Mouse (Mus musculus) kidney, postnatal 10 days (tissue): ENCODE results near the gene Cers3.
A peak's percentile ranks its signal among the peaks of the same experiment; 100 is the strongest.

Experiments used
- DNase-seq: peaks from one replicate; pipeline ENCODE4 v3.0.0; 2021; ENCODE audit warnings: mixed read lengths

Gene Cers3

DNA sequence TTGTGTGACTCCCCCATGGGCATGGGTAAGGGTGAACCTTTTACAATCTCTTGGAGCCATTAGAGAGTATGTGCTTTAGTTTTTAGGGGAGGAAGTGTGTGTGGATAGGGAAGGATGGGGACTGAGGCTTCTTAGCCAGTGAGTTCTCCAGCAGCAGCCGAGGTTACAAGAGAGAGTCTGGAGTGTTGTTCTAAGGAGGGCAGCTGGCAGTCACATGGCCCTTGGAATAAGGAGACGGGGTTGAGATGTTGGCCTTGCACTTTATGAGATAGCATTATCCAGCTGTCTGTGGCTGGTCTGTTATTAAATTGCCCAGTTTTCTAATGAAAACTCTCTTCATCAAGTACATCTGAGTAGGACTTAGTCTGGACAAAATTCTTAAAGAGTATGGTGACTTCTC lies 100.5 kb downstream of the Cers3 start:
- no peak for DNase-seq

- no peak for DNase-seq
Observed at GRCm38 (mm10) chr7:66846582-66846981, 103.3 kb downstream of the Cers3 start.

- no peak for DNase-seq
Observed at GRCm38 (mm10) chr7:66847299-66847698, 104.0 kb downstream of the Cers3 start.

- DNase-seq = no peak
Observed at GRCm38 (mm10) chr7:66849316-66849715, 106.0 kb downstream of the Cers3 start.

DNA sequence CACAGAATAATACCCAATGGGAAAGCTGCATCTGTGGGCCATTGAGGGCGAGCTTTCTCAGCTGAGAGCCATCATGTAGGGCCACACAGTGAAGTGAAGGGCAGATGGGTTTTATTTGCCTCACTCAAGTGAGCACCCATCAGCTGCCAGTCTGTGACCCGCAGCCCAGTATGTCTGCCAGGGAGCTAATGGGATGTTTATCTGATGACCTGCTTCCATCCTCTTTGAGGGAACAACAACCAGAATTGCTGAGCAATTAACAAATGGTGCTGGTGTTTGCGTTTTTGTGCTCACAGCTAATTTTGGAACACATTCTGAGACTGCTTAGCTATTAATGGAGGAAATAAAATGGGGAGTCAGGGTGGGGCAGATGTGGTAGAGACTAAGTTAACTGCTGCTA lies 108.9 kb downstream of the Cers3 start:
- DNase-seq = no peak

DNA sequence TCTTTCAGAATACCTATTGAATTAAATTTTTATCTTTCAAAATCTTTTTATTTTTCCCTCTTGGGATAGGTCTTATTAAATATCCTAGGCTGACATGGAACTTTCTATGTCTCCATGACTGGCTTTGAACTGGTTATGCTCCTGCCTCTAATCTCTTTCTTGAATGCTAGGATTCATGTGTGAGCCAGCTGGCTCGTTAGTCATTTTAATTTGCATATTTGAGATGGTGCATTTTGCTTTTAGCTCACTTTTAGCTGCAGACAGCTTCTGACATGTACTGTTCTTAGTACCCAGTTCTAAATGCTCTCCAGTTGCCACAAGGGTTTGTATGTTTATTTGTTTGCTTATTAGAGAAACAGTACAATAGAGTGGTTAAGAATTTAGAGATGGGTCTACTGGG lies 114.3 kb downstream of the Cers3 start:
- DNase-seq = no peak

DNA sequence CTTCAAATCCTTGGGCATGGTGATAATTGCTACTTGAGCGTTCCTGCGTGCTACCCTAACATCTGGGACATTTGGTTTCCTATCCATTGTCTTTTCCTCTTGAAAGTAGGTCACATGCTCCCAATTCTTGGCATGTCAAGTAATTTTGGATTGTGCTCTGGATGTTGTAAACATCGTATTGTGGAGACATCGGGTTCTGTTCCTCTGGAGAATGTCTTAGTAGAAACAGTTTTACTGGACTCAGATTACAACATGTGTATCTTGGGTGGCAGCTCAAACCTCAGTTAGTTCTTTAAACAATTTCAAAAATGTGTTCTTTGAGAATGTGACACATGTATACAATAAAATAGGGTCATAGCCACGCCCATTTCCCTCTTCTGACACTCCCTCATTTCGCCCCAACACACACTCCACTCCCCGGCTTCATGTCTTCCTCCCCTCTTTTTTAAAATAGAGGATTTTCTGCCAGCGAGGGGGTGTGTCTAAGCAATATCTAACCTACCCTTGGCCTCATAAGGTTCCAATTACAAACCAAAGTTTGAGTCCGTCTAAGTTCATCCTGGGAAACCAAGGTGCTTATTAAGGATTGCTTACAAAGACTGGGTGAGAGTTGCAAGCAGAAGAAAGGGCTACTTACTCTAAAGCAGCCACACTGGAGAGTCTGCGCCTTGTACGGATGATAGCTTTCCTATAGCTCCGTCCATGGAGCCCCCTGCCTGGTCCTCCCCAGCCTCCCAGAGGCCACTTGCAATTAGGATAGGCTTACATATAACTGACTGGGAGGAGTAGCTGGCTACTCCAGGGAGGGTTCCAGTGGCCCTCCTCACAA lies 115.2 kb downstream of the Cers3 start:
- no peak for DNase-seq

DNA sequence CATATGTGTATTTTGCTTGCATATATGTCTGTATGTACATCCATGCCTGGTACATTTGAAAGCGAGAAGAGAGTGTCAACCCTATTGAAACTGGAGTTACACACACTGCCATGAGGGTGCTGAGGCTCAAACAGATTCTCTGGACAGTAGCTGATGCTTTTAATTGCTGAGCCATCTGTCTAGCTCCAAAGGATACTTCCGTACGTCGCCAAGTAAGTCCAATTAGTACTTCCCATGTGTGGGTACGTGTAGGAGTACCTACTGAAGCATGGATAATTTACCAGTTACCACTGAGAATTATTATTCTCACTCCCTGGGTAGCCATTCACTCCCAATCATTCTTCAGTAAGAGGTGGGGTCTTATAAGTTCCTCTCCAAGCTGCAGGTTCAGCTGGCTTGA lies 115.9 kb downstream of the Cers3 start:
- DNase-seq = no peak

DNA sequence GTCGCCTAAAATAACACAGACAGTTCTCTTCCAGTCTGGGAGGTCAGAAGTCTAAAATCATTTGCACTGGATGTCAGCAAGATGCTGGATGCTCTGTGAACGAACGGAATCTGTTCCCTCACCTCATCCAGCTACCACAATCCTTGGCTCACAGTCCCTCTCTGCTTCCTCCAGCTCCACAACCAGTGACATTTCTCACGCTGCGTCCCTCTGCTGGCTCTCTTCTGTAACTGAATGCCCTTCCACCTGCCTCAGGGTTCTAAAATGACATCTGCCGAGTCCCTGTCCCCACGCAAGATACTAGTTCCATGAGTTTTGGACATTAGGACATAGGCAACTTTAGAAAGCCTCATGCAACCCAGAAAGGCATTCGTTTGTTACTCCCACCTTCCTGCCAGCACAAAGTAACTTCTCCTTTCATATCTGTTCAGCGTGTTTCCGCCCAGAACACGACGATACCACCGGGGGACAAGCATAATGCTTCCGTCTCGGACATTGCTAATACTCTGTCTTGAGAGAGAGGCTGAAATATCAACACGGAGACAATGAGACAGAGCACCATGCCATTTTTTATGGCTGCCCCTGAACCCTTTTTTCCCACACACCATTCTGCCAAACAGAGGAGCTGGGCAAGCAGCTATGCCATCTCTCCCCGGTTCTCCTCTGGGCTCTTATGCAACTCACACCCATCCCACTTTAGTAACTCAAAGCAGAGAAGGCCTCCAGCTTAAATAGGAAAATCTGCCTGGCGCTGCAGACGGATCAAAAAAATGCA lies 123.8 kb downstream of the Cers3 start:
- DNase-seq = no peak

DNA sequence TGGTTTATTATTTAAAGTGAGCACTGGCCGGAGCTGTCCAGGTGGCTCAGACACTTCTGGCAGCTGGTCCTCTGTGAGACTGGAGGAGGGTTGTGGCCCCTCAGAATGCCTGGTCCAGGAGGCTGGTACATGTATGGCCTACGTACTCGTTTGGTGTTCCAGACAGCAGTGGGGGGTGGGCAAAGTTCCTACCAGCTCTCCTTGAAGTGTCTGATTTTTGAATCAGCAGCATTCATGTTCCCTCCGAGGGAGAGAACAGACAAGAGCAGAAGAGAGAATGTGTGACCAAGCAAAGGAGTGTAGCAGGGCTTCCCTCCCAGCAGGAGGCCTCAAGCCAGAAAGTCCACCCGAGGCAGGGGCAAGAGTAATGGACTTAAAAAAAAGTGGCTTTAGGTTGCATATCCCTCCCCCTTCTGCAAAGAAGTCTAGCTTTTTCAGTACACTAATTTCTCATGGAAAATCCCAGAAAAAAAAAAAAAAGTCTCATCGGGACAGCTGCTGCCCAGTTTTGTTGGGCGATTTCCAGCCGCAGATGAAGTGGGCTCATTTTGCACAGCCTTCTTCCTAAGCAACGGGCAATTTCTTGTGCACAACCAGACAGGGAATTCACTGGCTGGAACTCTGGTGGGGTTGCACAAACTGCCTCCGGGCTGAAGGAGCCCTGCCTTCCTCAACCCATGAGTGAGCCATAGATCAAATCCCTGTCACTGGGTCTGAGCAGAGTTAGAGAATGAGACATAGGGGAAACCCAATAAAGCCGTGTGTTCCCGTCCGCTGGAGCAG lies 124.6 kb downstream of the Cers3 start:
- DNase-seq = peak; percentile 45

DNA sequence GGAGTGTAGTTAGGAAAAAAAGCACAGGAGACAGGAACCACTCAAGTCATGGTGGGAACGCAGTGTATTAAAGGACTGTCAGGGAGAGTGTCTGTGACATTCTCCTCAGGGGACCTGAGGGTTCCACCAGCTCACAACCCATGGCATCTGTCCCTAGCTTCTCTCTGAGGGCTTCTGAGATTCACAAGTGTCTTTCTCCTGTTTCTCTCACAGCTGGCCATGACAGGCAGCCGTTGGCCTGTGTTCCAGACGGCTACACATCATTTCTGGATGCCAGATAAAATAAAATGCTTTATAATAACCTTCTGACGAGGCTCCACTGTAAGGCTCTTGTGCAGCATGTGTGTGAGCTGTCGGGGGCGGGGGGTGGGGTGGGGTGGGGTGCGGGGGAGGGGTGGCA lies 128.2 kb downstream of the Cers3 start:
- peak; percentile 48 for DNase-seq

GRCm38 (mm10) chr7:66871940-66872511 lies 128.7 kb downstream of the Cers3 start:
- peak; percentile 60 for DNase-seq

DNA sequence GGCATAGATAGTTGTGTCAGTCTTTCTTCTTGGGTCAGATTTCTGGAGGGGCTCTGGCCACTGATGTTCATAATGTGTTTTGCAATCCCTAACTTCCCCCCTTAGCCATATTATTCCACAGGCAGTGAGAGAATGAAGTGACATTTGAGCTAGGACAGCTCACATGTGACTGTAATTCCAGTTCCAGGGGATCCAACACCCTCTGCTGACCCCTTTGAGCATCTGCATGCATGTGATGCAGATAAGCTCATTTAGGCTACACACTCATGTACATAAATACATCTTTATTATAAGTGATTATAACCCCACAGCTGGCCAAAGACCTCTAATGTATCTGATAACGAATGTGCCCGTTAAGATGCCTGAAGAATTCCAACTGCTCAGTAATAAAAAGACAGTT lies 129.9 kb downstream of the Cers3 start:
- DNase-seq = no peak
